Mouse (Mus musculus): Measurements from ENCODE around the gene Sdk2.

Gene Sdk2

GRCm38 (mm10) chr11:113742998-113743397, 323.8 kb downstream of the Sdk2 start:
- peak in 1 of 2 experiments; percentile 36 for DNase-seq (ENCODE audit: low spot score in 2 of 2)

GRCm38 (mm10) chr11:113740100-113740499, 326.7 kb downstream of the Sdk2 start:
- no peak for DNase-seq (ENCODE audit: low spot score in 2 of 2)

- DNase-seq (ENCODE audit: low spot score in 2 of 2), result no peak
These were observed 327.6 kb downstream of the Sdk2 start for GRCm38 (mm10) chr11:113739213-113739612.

GRCm38 (mm10) chr11:113737912-113738311, 328.9 kb downstream of the Sdk2 start:
- peak in 1 of 2 experiments; percentile 34 for DNase-seq (ENCODE audit: low spot score in 2 of 2)

- DNase-seq (ENCODE audit: low spot score in 2 of 2), result no peak
These were observed 329.3 kb downstream of the Sdk2 start for GRCm38 (mm10) chr11:113737553-113737854.

- no peak for DNase-seq (ENCODE audit: low spot score in 2 of 2)
These were observed 329.8 kb downstream of the Sdk2 start for GRCm38 (mm10) chr11:113736848-113737552.

- DNase-seq (ENCODE audit: low spot score in 2 of 2), result no peak
These were observed 331.7 kb downstream of the Sdk2 start for GRCm38 (mm10) chr11:113735151-113735550.

GRCm38 (mm10) chr11:113733631-113734364, 333.0 kb downstream of the Sdk2 start:
- DNase-seq (ENCODE audit: low spot score in 2 of 2), result no peak

GRCm38 (mm10) chr11:113731945-113732612, 334.8 kb downstream of the Sdk2 start:
- no peak for DNase-seq (ENCODE audit: low spot score in 2 of 2)

GRCm38 (mm10) chr11:113730879-113731278, 336.0 kb downstream of the Sdk2 start:
- no peak for DNase-seq (ENCODE audit: low spot score in 2 of 2)

GRCm38 (mm10) chr11:113729917-113730316, 336.9 kb downstream of the Sdk2 start:
- DNase-seq (ENCODE audit: low spot score in 2 of 2), result no peak

- no peak for DNase-seq (ENCODE audit: low spot score in 2 of 2)
These were observed 337.6 kb downstream of the Sdk2 start for GRCm38 (mm10) chr11:113729239-113729638.

- no peak for DNase-seq (ENCODE audit: low spot score in 2 of 2)
These were observed 338.9 kb downstream of the Sdk2 start for GRCm38 (mm10) chr11:113727992-113728391.

- no peak for DNase-seq (ENCODE audit: low spot score in 2 of 2)
These were observed 339.6 kb downstream of the Sdk2 start for GRCm38 (mm10) chr11:113726994-113727888.
